Mouse (Mus musculus) neural tube, embryonic 12.5 days (tissue): ENCODE measurements around the gene Plpp7. TPM values are rescaled to one million over a fixed set of nuclear protein-coding genes. Genes with fewer than 3 reads are reported as not detected.

ENCODE experiments used
- microRNA-seq: library from miRNA; unstranded; fragments of <30 nt; microRNA quantifications from one replicate; pipeline ENCODE4, GENCODE M21; 2017
- polyA plus RNA-seq: library from polyadenylated mRNA; unstranded; fragments of >200 nt; fragmentation: Nextera tagmentation; extraction: Ambion mirVana; gene quantifications from 2 replicates; pipeline ENCODE4 v1.2.1, GENCODE M21; 2016

The Plpp7 gene
- polyA plus RNA-seq, 1 experiment from 2014 or later = 13.7 TPM

Small RNA genes lying within 50 kb of the gene (microRNA-seq; reads per million reads assigned to microRNA genes)
- gene Mir7674 = not detected

Other genes starting within 250 kb of the Plpp7 start
- gene Fibcd1, start 249.5 kb upstream of the Plpp7 start, polyA plus RNA-seq = 2.3 and 3.0 TPM in 2 replicates
- 8.8 and 9.1 TPM in 2 replicates for gene Lamc3, start 208.2 kb upstream of the Plpp7 start, polyA plus RNA-seq
- gene Aif1l, start 145.4 kb upstream of the Plpp7 start, polyA plus RNA-seq = 39.5 and 39.6 TPM in 2 replicates
- 63.7 and 74.6 TPM in 2 replicates for gene Nup214, start 121.1 kb upstream of the Plpp7 start, polyA plus RNA-seq
- gene Fam78a, start 10.7 kb upstream of the Plpp7 start, polyA plus RNA-seq = 2.2 and 2.9 TPM in 2 replicates
- 89.7 and 106 TPM in 2 replicates for gene Prrc2b, start 55.6 kb downstream of the Plpp7 start, polyA plus RNA-seq
- gene Pomt1, start 141.1 kb downstream of the Plpp7 start, polyA plus RNA-seq = 23.2 and 23.5 TPM in 2 replicates
- 74.0 and 74.8 TPM in 2 replicates for gene Uck1, start 164.6 kb downstream of the Plpp7 start, polyA plus RNA-seq
- 29.2 and 32.4 TPM in 2 replicates for gene Golga2, start 191.9 kb downstream of the Plpp7 start, polyA plus RNA-seq
- 351 and 444 TPM in 2 replicates for gene Swi5, start 192.5 kb downstream of the Plpp7 start, polyA plus RNA-seq